Mouse (Mus musculus) embryonic facial prominence, embryonic 14.5 days (tissue): ENCODE data around the gene Polr3c. TPM values are rescaled to one million over a fixed set of nuclear protein-coding genes. Genes with fewer than 3 reads are reported as not detected.
"Not testable (repeated sequence)": the region's sequence is repeated elsewhere in the genome, so short reads cannot be mapped to it uniquely, and the experiment has no call there.

Experiments
- ATAC-seq: fragments of 200-750 bp; cut with Nextera tagmentation; 2 replicates; pipeline ENCODE4 v1.8.0; 2017; ENCODE audit warnings: low read depth, moderate number of reproducible peaks, moderate TSS enrichment
- DNase-seq: peaks from one replicate; pipeline ENCODE4 v3.0.0-alpha.2; 2015; ENCODE audit warnings: low spot score
- H3K27ac ChIP-seq: fragments of 300-500 bp; sonication (generic); replicated peaks from 2 replicates; pipeline ENCODE4 v1.5.1; 2014; ENCODE audit warnings: low read depth, mild to moderate bottlenecking, low read length, moderate library complexity
- H3K27me3 ChIP-seq: fragments of 300-500 bp; sonication (generic); replicated peaks from 2 replicates; pipeline ENCODE4 v1.6.1; 2014; ENCODE audit warnings: low read length; ENCODE audit not compliant: control insufficient read depth, insufficient read depth
- H3K36me3 ChIP-seq: fragments of 300-500 bp; sonication (generic); 2 replicates; pipeline ENCODE4 v1.6.1; 2014; ENCODE audit warnings: low read length, mixed read lengths; ENCODE audit not compliant: control insufficient read depth, insufficient read depth
- H3K4me1 ChIP-seq: fragments of 300-500 bp; sonication (generic); 2 replicates; pipeline ENCODE4 v1.6.1; 2014; ENCODE audit warnings: antibody characterized with exemption, low read length; ENCODE audit not compliant: control insufficient read depth, insufficient read depth
- H3K4me2 ChIP-seq: fragments of 300-500 bp; sonication (generic); 2 replicates; pipeline ENCODE4 v1.6.1; 2014; ENCODE audit warnings: low read depth, mild to moderate bottlenecking, low read length, moderate library complexity, mixed read lengths
- H3K4me3 ChIP-seq: fragments of 300-500 bp; sonication (generic); 2 replicates; pipeline ENCODE4 v1.5.1; 2014; ENCODE audit warnings: low read depth, mild to moderate bottlenecking, low read length
- H3K9ac ChIP-seq: fragments of 300-500 bp; sonication (generic); 2 replicates; pipeline ENCODE4 v1.6.1; 2014; ENCODE audit warnings: low read depth, mild to moderate bottlenecking, low read length, moderate library complexity, mixed read lengths
- H3K9me3 ChIP-seq: fragments of 300-500 bp; sonication (generic); 2 replicates; pipeline ENCODE4 v1.6.1; 2016; ENCODE audit warnings: low read length; ENCODE audit not compliant: control insufficient read depth
- WGBS: fragments of 180-500 bp; shearing (Covaris S2); extraction: QIAGEN DNeasy Blood & Tissue Kit; methylation state at CpG from one replicate; pipeline ENCODE4 v1.1.7; 2014; 5-methylcytosine and 5-hydroxymethylcytosine counted together
- polyA plus RNA-seq: library from polyadenylated mRNA; unstranded; fragments of >200 nt; fragmentation: Nextera tagmentation; extraction: Ambion mirVana; gene quantifications from 2 replicates; pipeline ENCODE4 v1.2.1, GENCODE M21; 2014

The Polr3c gene
- polyA plus RNA-seq, 1 experiment from 2014 or later, result 21.0 TPM

DNA sequence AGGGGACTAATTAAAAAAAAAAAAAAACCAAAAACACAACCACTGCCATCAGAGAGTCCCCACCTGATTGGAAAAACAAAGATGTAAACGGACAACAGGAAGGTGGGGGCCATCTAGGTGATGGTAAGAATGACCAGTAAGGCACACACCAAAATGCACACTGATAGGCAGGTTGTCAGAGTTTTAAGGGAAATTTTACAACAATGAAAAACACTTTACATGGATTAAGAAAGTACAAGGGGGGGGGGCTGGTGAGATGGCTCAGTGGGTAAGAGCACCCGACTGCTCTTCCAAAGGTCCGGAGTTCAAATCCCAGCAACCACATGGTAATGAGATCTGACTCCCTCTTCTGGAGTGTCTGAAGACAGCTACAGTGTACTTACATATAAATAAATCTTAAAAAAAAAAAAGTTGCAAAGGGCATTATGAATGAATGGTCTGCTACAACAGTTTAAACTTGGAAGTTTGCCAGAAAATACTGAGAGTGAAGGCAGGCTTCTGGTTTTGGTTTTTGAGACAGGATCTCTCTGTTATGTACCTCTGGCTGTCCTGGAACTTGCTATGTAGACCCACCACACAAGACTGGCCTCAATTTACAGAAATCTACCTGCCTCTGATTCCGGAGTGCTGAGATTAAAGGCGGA, 58.9 kb downstream of the Polr3c start:
- Histone ChIP-seq H3K36me3 (no peaks in the 10 kb centered on the region), H3K4me3 (no peak overlapping the region)
- DNase-seq, result no peak

DNA sequence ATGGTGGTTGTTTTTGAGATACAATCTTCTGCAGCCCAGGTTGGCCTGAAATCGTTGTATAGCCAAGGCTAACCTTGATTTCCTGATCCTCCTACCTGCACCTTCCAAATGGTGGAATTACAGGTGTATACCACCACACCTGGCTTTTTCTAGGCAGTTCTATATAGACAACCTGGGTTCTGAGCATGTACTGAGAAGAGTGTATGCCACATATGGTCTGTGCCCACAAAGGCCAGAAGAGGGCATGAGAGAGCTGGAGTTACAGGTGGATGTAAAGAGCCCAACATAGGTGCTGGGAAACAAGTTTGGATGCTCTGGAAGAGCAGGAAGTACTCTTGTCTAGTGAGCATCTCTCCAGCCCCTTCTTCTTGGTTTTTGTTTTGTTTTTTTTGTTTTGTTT, 60.1 kb downstream of the Polr3c start:
- WGBS, result 34% methylated on average over 1 of the region's 1 CpGs

More for the DNA sequence above, 58.9 kb downstream of the Polr3c start:
- H3K9me3 ChIP-seq, result no peaks in the 10 kb centered on the region
- no peak overlapping the region for H3K9ac ChIP-seq
- H3K4me2 ChIP-seq, result no peak overlapping the region
- 93% methylated on average over 5 of the region's 5 CpGs for WGBS
- H3K27me3 ChIP-seq, result no peaks in the 10 kb centered on the region
- no peak overlapping the region for H3K27ac ChIP-seq
- 0 out of 2 replicates have a peak, but pooled peaks cover 6% of the 10 kb centered on the region for H3K4me1 ChIP-seq
- ATAC-seq, result no peak

DNA sequence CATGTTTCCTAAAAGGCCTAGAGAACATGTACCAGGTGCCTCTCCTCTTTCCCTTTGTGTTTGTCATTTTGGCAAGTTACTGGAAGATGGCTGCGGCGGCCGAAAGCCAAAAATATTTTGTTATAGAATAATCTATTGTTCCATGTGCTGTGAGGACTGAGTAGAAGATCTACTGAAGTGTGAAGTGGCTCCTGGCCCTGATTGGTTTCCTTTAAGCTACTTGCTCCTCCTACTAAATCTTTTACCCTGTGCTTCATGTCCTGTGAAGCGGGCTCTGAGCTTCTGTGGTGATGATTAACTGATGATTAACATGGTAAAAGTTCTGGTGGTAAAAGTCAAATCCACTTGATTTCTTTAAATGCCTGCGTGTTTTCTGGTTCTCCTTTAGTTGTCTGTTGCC, 60.5 kb downstream of the Polr3c start:
- Histone ChIP-seq H3K9ac (no peak overlapping the region), H3K9me3 (no peaks in the 10 kb centered on the region), H3K36me3 (no peaks in the 10 kb centered on the region), H3K4me2 (no peak overlapping the region), H3K27ac (no peak overlapping the region), H3K4me3 (no peak overlapping the region), H3K4me1 (0 out of 2 replicates have a peak, but pooled peaks cover 9% of the 10 kb centered on the region), H3K27me3 (no peaks in the 10 kb centered on the region)
- DNase-seq, result no peak
- 90% methylated on average over 5 of the region's 5 CpGs for WGBS
- no peak for ATAC-seq

More for the DNA sequence above, 60.1 kb downstream of the Polr3c start:
- 0 out of 2 replicates have a peak, but pooled peaks cover 9% of the 10 kb centered on the region for H3K4me1 ChIP-seq
- H3K4me3 ChIP-seq, result no peak overlapping the region
- DNase-seq (no peak), ATAC-seq (no peak)
- H3K27ac ChIP-seq, result no peak overlapping the region
- H3K36me3 ChIP-seq, result no peaks in the 10 kb centered on the region
- no peak overlapping the region for H3K9ac ChIP-seq
- H3K9me3 ChIP-seq, result no peaks in the 10 kb centered on the region
- no peak overlapping the region for H3K4me2 ChIP-seq
- no peaks in the 10 kb centered on the region for H3K27me3 ChIP-seq

DNA sequence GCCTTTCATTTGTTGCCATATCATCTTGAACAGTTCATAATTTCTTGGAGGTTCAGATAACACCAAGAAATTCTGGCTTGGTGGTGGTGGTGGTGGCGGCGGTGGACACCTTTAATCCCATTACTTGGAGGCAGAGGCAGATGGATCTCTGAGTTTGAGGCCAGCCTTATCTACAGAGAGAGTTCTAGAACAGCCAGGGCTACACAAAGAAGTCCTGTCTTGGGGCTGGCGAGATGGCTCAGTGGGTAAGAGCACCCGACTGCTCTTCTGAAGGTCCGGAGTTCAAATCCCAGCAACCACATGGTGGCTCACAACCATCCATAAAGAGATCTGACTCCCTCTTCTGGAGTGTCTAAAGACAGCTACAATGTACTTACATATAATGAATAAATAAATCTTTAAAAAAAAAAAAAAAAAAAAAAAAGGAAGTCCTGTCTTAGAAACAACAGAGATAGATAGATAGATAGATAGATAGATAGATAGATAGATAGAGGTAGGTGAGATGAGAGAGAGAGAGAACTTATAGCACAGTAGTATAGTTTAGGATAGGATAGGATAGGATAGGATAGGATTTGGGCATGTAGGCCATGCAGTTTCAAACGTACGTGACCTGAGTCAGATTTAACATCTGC, 61.6 kb downstream of the Polr3c start:
- H3K27me3 ChIP-seq, H3K4me2 ChIP-seq, H3K9me3 ChIP-seq, ATAC-seq, H3K4me1 ChIP-seq, H3K9ac ChIP-seq, DNase-seq, H3K4me3 ChIP-seq, H3K36me3 ChIP-seq, H3K27ac ChIP-seq: not testable (repeated sequence)
- WGBS, result 87% methylated on average over 7 of the region's 7 CpGs

DNA sequence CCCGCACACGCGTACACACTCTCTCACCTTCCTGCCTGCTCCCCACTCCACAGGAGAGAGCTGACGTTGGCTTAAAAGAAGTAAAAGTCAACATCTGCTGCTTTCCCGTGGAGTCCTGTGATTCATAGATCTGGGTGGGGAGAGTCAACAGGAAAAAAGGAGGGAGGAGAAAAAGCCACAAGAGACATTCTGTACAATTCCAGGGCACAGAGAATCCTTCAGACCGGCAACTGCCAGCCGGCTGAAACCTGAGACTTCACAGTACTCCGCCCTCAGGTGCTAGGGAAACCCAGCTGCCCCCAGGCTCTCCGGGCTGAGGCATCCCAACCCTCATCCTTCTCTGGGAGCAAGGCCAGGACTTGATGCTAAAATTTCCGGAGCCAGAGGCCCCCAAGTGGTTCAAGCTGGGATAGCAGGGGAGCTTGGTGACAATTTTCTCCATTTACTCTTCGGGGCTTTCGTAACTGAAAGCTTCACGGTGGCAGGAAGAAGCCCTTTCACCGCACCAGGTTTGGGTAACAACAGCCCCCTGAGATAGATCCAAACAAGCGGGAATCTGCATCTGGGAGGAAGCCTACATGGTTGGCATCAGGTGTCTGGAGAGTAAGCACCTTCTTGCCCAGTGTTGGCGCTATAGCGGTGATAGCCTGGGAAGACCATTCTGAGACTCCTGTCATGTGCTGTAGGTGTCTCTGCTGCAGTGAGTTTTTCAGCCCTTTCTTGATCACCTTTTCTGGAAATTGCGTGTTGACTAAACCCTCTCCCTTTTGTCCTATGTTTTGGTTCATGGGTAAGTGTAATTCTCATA, 63.8 kb downstream of the Polr3c start:
- H3K4me2 ChIP-seq, result peak overlapping the region; percentile 54
- 0 out of 2 replicates have a peak, but pooled peaks cover 9% of the 10 kb centered on the region for H3K4me1 ChIP-seq
- peak overlapping the region; percentile 18 for H3K4me3 ChIP-seq
- H3K9me3 ChIP-seq, result no peaks in the 10 kb centered on the region
- WGBS, result 8% methylated on average over 16 of the region's 18 CpGs
- no peaks in the 10 kb centered on the region for H3K27me3 ChIP-seq
- peak; percentile 96 for DNase-seq
- peak overlapping the region; percentile 36; the same call in 1 of the 2 replicates for H3K9ac ChIP-seq
- H3K27ac ChIP-seq, result peak overlapping the region; percentile 87
- no peaks in the 10 kb centered on the region for H3K36me3 ChIP-seq
- ATAC-seq, result peak; percentile 95

DNA sequence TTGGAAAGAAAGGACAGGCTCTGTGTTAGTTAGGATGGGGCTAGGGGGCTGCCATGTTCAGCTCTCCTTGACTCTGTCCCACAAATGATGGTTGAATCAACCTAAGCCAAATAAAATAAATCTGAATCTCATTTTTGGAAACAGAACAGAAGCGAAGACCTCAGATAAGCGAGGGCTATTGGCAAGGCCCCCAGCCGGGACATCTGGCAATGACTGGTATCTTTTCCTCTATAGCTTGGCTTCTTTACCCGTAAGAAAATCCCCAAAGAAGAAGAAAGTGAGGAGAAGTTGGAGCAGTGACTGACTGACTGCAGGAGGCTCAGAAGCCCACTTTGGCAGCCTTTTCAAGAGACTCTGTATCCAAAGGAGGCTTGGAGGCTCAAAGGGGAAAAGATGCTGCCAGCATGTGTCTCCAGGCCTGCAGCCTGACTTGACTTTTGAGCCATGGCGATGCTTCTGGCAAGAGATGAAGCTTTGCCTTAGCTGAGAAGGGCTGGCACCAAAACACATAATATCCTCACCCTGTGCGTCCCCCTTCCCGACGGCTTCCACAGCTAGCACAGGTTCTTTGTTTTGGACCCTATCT, 64.6 kb downstream of the Polr3c start:
- 31% methylated on average over 8 of the region's 8 CpGs for WGBS
- H3K4me3 ChIP-seq, result peak overlapping the region; percentile 18; the same call in 1 of the 2 replicates
- no peak for ATAC-seq
- H3K36me3 ChIP-seq, result no peaks in the 10 kb centered on the region
- H3K9ac ChIP-seq, result no peak overlapping the region
- peak overlapping the region; percentile 87 for H3K27ac ChIP-seq
- peak overlapping the region; percentile 54 for H3K4me2 ChIP-seq
- peak; percentile 47 for DNase-seq
- no peaks in the 10 kb centered on the region for H3K27me3 ChIP-seq
- 0 out of 2 replicates have a peak, but pooled peaks cover 9% of the 10 kb centered on the region for H3K4me1 ChIP-seq
- no peaks in the 10 kb centered on the region for H3K9me3 ChIP-seq

Other genes starting within 250 kb of the Polr3c start
- 28.3 and 36.4 TPM in 2 replicates for gene Hfe2, start 202.5 kb downstream of the Polr3c start, polyA plus RNA-seq
- 160 and 166 TPM in 2 replicates for gene Txnip, start 169.7 kb downstream of the Polr3c start, polyA plus RNA-seq
- 0.55 TPM in 1 of 2 replicates, not detected in the other for gene Gm16253, start 150.6 kb downstream of the Polr3c start, polyA plus RNA-seq
- gene Polr3gl, start 133.4 kb downstream of the Polr3c start, polyA plus RNA-seq, result 8.9 and 11.0 TPM in 2 replicates
- 2.7 and 3.0 TPM in 2 replicates for gene Ankrd34a, start 131.0 kb downstream of the Polr3c start, polyA plus RNA-seq
- gene Lix1l, start 126.5 kb downstream of the Polr3c start, polyA plus RNA-seq, result 9.1 and 10.1 TPM in 2 replicates
- 122 and 127 TPM in 2 replicates for gene Rbm8a, start 97.7 kb downstream of the Polr3c start, polyA plus RNA-seq
- gene Pex11b, start 92.3 kb downstream of the Polr3c start, polyA plus RNA-seq, result 51.6 and 56.5 TPM in 2 replicates
- gene Gm42957, start 92.2 kb downstream of the Polr3c start, polyA plus RNA-seq, result 0.33 and 0.47 TPM in 2 replicates
- gene Itga10, start 82.0 kb downstream of the Polr3c start, polyA plus RNA-seq, result 6.4 and 8.1 TPM in 2 replicates
- gene Ankrd35, start 57.5 kb downstream of the Polr3c start, polyA plus RNA-seq, result 2.9 and 3.6 TPM in 2 replicates
- gene Pias3, start 31.2 kb downstream of the Polr3c start, polyA plus RNA-seq, result 45.1 and 48.9 TPM in 2 replicates
- 9.5 and 11.8 TPM in 2 replicates for gene Nudt17, start 19.1 kb downstream of the Polr3c start, polyA plus RNA-seq
- gene Rnf115, start within 50 bp of the Polr3c start, polyA plus RNA-seq, result 45.6 and 48.5 TPM in 2 replicates
- gene Pdzk1, start 101.7 kb upstream of the Polr3c start, polyA plus RNA-seq, result not detected in 2 replicates
- gene Cd160, start 101.7 kb upstream of the Polr3c start, polyA plus RNA-seq, result 0.24 and 0.25 TPM in 2 replicates
- gene Gja5, start 177.1 kb upstream of the Polr3c start, polyA plus RNA-seq, result 7.7 and 8.2 TPM in 2 replicates
- 41.0 and 47.0 TPM in 2 replicates for gene Gpr89, start 177.7 kb upstream of the Polr3c start, polyA plus RNA-seq
- not detected in 2 replicates for gene Gja8, start 198.4 kb upstream of the Polr3c start, polyA plus RNA-seq